Comparison of ENCODE assay signal across 14 mouse cellular contexts in genomic region chr5:77386596-77387413, GRCm38 (mm10). TPM values are rescaled to one million over a fixed set of nuclear protein-coding genes. Genes with fewer than 3 reads are reported as not detected.
A peak's percentile ranks its signal among the peaks of the same experiment; 100 is the strongest.
DNase-seq lines count a peak whose midpoint lies in the region; ATAC-seq and TF ChIP-seq lines count a peak whose summit lies in the region.
"Had no signal": no experiment of that assay in that cellular context is flagged by ENCODE, and none has a peak within 500 bp of the region (broad histone marks: within the 10 kb centered on the region; RNA-seq: fewer than 3 reads in every experiment).

No protein-coding gene starts in this region.

- peak; percentile 54 for ATAC-seq in heart, postnatal 0 days (ENCODE audit: insufficient read depth, low read depth)

- no peak overlapping the region for H3K4me2 ChIP-seq in heart, postnatal 0 days (ENCODE audit: low read depth, low read length)
- peak overlapping the region; percentile 62 for H3K4me2 ChIP-seq in myocyte (ENCODE audit: low read depth)
- H3K4me2 ChIP-seq: midbrain, embryonic 15.5 days; neural tube, embryonic 12.5 days had no signal

- peak; percentile 70; the same call in 1 of the 2 replicates for TF ChIP-seq EP300 in heart, postnatal 0 days (IDR thresholded peaks at IDR 0.05; ENCODE audit: low read depth)

- no peaks in the 10 kb centered on the region for H3K79me2 ChIP-seq in myocyte (ENCODE audit: control insufficient read depth, insufficient read depth)

- TF ChIP-seq POLR2A in lung, adult 2 months (IDR thresholded peaks at IDR 0.05; ENCODE audit: borderline replicate concordance, extremely low read depth, low read depth, low read length) = no peak
- TF ChIP-seq POLR2A in myocyte (IDR thresholded peaks at IDR 0.05; ENCODE audit: insufficient read length, low read depth) = no peak

- 48% methylated on average over 10 of the region's 10 CpGs for WGBS in heart, postnatal 0 days
- WGBS in lung, adult 2 months = 22% methylated on average over 10 of the region's 10 CpGs

- H3K27me3 ChIP-seq in heart, postnatal 0 days (ENCODE audit: control insufficient read depth, insufficient read depth, low read length) = no peaks in the 10 kb centered on the region
- no peaks in the 10 kb centered on the region for H3K27me3 ChIP-seq in myocyte (ENCODE audit: control insufficient read depth, insufficient read depth, insufficient read length)
- H3K27me3 ChIP-seq: midbrain, embryonic 15.5 days; neural tube, embryonic 12.5 days had no signal

- no peaks in the 10 kb centered on the region for H3K9me3 ChIP-seq in heart, postnatal 0 days (replicated peaks; ENCODE audit: control insufficient read depth, low read length)
- H3K9me3 ChIP-seq: midbrain, embryonic 15.5 days; neural tube, embryonic 12.5 days had no signal

- H3K9ac ChIP-seq in heart, postnatal 0 days (replicated peaks; ENCODE audit: low read depth, low read length) = no peak overlapping the region
- H3K9ac ChIP-seq: midbrain, embryonic 15.5 days; neural tube, embryonic 12.5 days had no signal

- peak; percentile 10; the same call in 1 of the 2 replicates for TF ChIP-seq CTCF in heart, postnatal 0 days (IDR thresholded peaks at IDR 0.05; ENCODE audit: low read depth)
- peak; percentile 23; the same call in 1 of the 2 replicates for TF ChIP-seq CTCF in lung, adult 2 months (IDR thresholded peaks at IDR 0.05; ENCODE audit: insufficient read depth, low read length)

- peaks cover 14% of the 10 kb centered on the region for H3K4me1 ChIP-seq in heart, postnatal 0 days (ENCODE audit: control insufficient read depth, insufficient read depth)
- peaks cover 17% of the 10 kb centered on the region for H3K4me1 ChIP-seq in lung, adult 2 months (ENCODE audit: control insufficient read depth, insufficient read depth, low read length)
- peaks cover 34% of the 10 kb centered on the region for H3K4me1 ChIP-seq in brown adipose tissue, adult 24 weeks (ENCODE audit: control insufficient read depth, insufficient read depth, insufficient read length, low read length)
- H3K4me1 ChIP-seq: midbrain, embryonic 15.5 days; neural tube, embryonic 12.5 days had no signal

- DNase-seq in heart, postnatal 0 days (ENCODE audit: low spot score) = no peak
- DNase-seq in heart, adult 8-10 months (ENCODE audit: low spot score) = no peak
- DNase-seq in lung, adult 2 months = no peak
- DNase-seq in lung, adult 18-20 months = no peak
- no peak for DNase-seq in left cerebral cortex, adult 11 months (ENCODE audit: low spot score)
- no peak for DNase-seq in cerebellum, adult 11-12 months
- DNase-seq: cerebellum, adult 2 months; embryo, embryonic 11 days had no signal

- no peak overlapping the region for H3ac ChIP-seq in myocyte (ENCODE audit: control insufficient read depth, insufficient read length)

- no peaks in the 10 kb centered on the region for H3K36me3 ChIP-seq in heart, postnatal 0 days (replicated peaks; ENCODE audit: control insufficient read depth, insufficient read depth, low read length)
- H3K36me3 ChIP-seq in myocyte (ENCODE audit: control insufficient read depth, insufficient read depth) = no peaks in the 10 kb centered on the region
- H3K36me3 ChIP-seq: midbrain, embryonic 15.5 days; neural tube, embryonic 12.5 days had no signal

- H3K27ac ChIP-seq in heart, postnatal 0 days (ENCODE audit: low read depth) = peak overlapping the region; percentile 69
- peak overlapping the region; percentile 94 for H3K27ac ChIP-seq in brown adipose tissue, adult 24 weeks (replicated peaks; ENCODE audit: low read depth, low read length)
- H3K27ac ChIP-seq: left cerebral cortex, adult 2 months; midbrain, embryonic 15.5 days; neural tube, embryonic 12.5 days had no signal

- no peak overlapping the region for H3K4me3 ChIP-seq in heart, postnatal 0 days (ENCODE audit: low read depth, low read length)
- no peak overlapping the region for H3K4me3 ChIP-seq in lung, adult 2 months (replicated peaks; ENCODE audit: extremely low read depth, low read depth, low read length)
- no peak overlapping the region for H3K4me3 ChIP-seq in brown adipose tissue, adult 24 weeks (ENCODE audit: insufficient read depth, low read depth, low read length)
- H3K4me3 ChIP-seq in myocyte = no peak overlapping the region
- H3K4me3 ChIP-seq: erythroblast, embryonic 14.5 days; left cerebral cortex, adult 2 months; midbrain, embryonic 15.5 days; neural tube, embryonic 12.5 days had no signal

TF ChIP-seq in myocyte, 11 proteins besides CTCF, POLR2A, EP300 and RAD21:
- no peak for TF ChIP-seq TCF12 (IDR thresholded peaks at IDR 0.05; ENCODE audit: insufficient read depth, poor library complexity, severe bottlenecking)
- no peak for TF ChIP-seq MYOD1 (IDR thresholded peaks at IDR 0.05; ENCODE audit: control insufficient read depth in 1 of 3, insufficient read length in 2 of 3, low read depth in 2 of 3)
- TF ChIP-seq POLR2AphosphoS2 (IDR thresholded peaks at IDR 0.05; ENCODE audit: insufficient read length, low read depth) = no peak
- TF ChIP-seq SRF (IDR thresholded peaks at IDR 0.05; ENCODE audit: control insufficient read depth, insufficient read length, low read depth) = no peak
- no peak for TF ChIP-seq CEBPB (IDR thresholded peaks at IDR 0.05; ENCODE audit: insufficient read depth, poor library complexity, severe bottlenecking)
- no peak for TF ChIP-seq REST (IDR thresholded peaks at IDR 0.05; ENCODE audit: insufficient read depth, insufficient read length)
- no peak for TF ChIP-seq MYOG (IDR thresholded peaks at IDR 0.05; ENCODE audit: control insufficient read depth in 1 of 3, insufficient read depth in 1 of 3, insufficient read length in 2 of 3, low read depth in 2 of 3)
- no peak for TF ChIP-seq E2F4 (IDR thresholded peaks at IDR 0.05; ENCODE audit: insufficient read depth)
- TF ChIP-seq MAX (IDR thresholded peaks at IDR 0.05; ENCODE audit: low read depth) = no peak
- no peak for TF ChIP-seq TCF3 (IDR thresholded peaks at IDR 0.05; ENCODE audit: insufficient read length, low read depth)
- TF ChIP-seq USF1 (IDR thresholded peaks at IDR 0.05; ENCODE audit: low read depth) = no peak

RNA-seq across cellular contexts. Expression of gene Igfbp7, which starts 21.0 kb away (rescaled TPM):
- total RNA-seq in heart, postnatal 0 days (2014; rRNA removed; ENCODE audit: low replicate concordance) = 106 and 151 TPM in 2 replicates
- polyA plus RNA-seq in heart, postnatal 0 days (2015; fragmentation: Nextera tagmentation; extraction: Ambion mirVana) = 218 and 230 TPM in 2 replicates
- total RNA-seq in heart, adult 8-10 months (2022) = 100 to 1,000 TPM; 123 to 169 (median 129) TPM
- polyA plus RNA-seq in lung, adult 2 months (2012; rRNA removed) = 2,523 and 4,787 TPM in 2 replicates
- polyA plus RNA-seq in brown adipose tissue, adult 24 weeks (2012; ENCODE audit: insufficient read depth, insufficient read length, missing spikeins) = 85.5 and 137 TPM in 2 replicates
- polyA plus RNA-seq in myocyte (2012; fragmentation: generic; extraction: Trizol) = 201 TPM

Comparison
In these comparisons a context has a peak if more than half of its experiments do, and no peak if none do; other contexts are left out.
1. RNA of gene Igfbp7, which starts 21.0 kb away (polyA plus RNA-seq): 2,523 to 4,787 TPM in lung, adult 2 months; 218 to 230 TPM in heart, postnatal 0 days, 201 TPM in myocyte (single experiment) and 85.5 to 137 TPM in brown adipose tissue, adult 24 weeks; every median in the first group is over 10 times any median in the second.